26 mouse cellular contexts compared by ENCODE assay signal in genomic region chr8:125357759-125358158, GRCm38 (mm10).
DNase-seq lines count a peak whose midpoint lies in the region; ATAC-seq lines count a peak whose summit lies in the region.
"Had no signal": no experiment of that assay in that cellular context is flagged by ENCODE, and none has a peak within 500 bp of the region (broad histone marks: within the 10 kb centered on the region; RNA-seq: fewer than 3 reads in every experiment).

No protein-coding gene starts in this region.

- ATAC-seq in heart, embryonic 11.5 days (replicated peaks; ENCODE audit: insufficient number of reproducible peaks, low FRiP score, low TSS enrichment): no peak
- no peak for ATAC-seq in heart, embryonic 14.5 days (ENCODE audit: insufficient number of reproducible peaks, insufficient read depth, low FRiP score, low read depth)
- ATAC-seq: activated CD4-positive, CD25-positive, alpha-beta regulatory T cell, adult 4 months; forebrain, embryonic 15.5 days; intestine, postnatal 0 days had no signal

- DNase-seq in heart, adult 11 months: peak; percentile 93
- DNase-seq in heart, adult 9 months (ENCODE audit: low spot score in 2 of 2): no peak
- no peak for DNase-seq in heart, adult 8-10 months (ENCODE audit: low spot score)
- DNase-seq in heart, postnatal 36 days: no peak
- DNase-seq in limb, embryonic 10.5 days (ENCODE audit: low spot score): no peak
- no peak for DNase-seq in right cerebral cortex, postnatal 4 days
- DNase-seq: adrenal gland, adult 8-10 months; adrenal gland, postnatal 25 days; cerebellum, adult 11-12 months; cerebellum, adult 8-10 months; cerebellum, postnatal 10 days; cerebellum, postnatal 36 days; embryo, embryonic 11 days; gastrocnemius, postnatal 10 days; gastrocnemius, postnatal 36 days; kidney, adult 2 months had no signal

- 0 out of 2 replicates have a peak, but pooled peaks cover 4% of the 10 kb centered on the region for H3K27me3 ChIP-seq in heart, embryonic 11.5 days (ENCODE audit: control insufficient read depth, insufficient read depth, low read length)
- no peaks in the 10 kb centered on the region for H3K27me3 ChIP-seq in heart, embryonic 14.5 days (ENCODE audit: control insufficient read depth, insufficient read depth, low read length)
- peaks cover 13% of the 10 kb centered on the region; the same call in 1 of the 2 replicates for H3K27me3 ChIP-seq in limb, embryonic 10.5 days (ENCODE audit: low read depth, poor library complexity, severe bottlenecking)
- H3K27me3 ChIP-seq: embryonic facial prominence, embryonic 13.5 days; forebrain, embryonic 12.5 days; forebrain, embryonic 15.5 days had no signal

- peaks cover 29% of the 10 kb centered on the region for H3K4me1 ChIP-seq in heart, embryonic 11.5 days (ENCODE audit: control insufficient read depth, insufficient read depth, low read length)
- peaks cover 14 to 47% of the 10 kb centered on the region in 2 experiments; a peak in 3 of 4 replicates for H3K4me1 ChIP-seq in heart, embryonic 14.5 days (ENCODE audit: control insufficient read depth in 2 of 2, insufficient read depth in 2 of 2, low read length in 2 of 2)
- H3K4me1 ChIP-seq in limb, embryonic 10.5 days: peaks cover 38% of the 10 kb centered on the region

- intact Hi-C loops in heart, postnatal 36 days (cut with DNase I): no loop called here

- H3K36me3 ChIP-seq in heart, embryonic 11.5 days (ENCODE audit: control insufficient read depth, insufficient read depth, low read length): no peaks in the 10 kb centered on the region
- no peaks in the 10 kb centered on the region for H3K36me3 ChIP-seq in heart, embryonic 14.5 days (ENCODE audit: control insufficient read depth, insufficient read depth, low read length)
- no peaks in the 10 kb centered on the region for H3K36me3 ChIP-seq in limb, embryonic 10.5 days
- H3K36me3 ChIP-seq: embryonic facial prominence, embryonic 10.5 days; embryonic facial prominence, embryonic 13.5 days; forebrain, embryonic 12.5 days; forebrain, embryonic 15.5 days; hindbrain, embryonic 15.5 days had no signal

- 49% methylated on average over 3 of the region's 3 CpGs for WGBS in heart, embryonic 11.5 days (ENCODE audit: insufficient replicate concordance)
- 24% methylated on average over 3 of the region's 3 CpGs for WGBS in heart, embryonic 14.5 days
- 82% methylated on average over 3 of the region's 3 CpGs for WGBS in limb, embryonic 10.5 days

- peak overlapping the region; percentile 16 for H3K27ac ChIP-seq in heart, embryonic 11.5 days (ENCODE audit: low read depth, low read length)
- H3K27ac ChIP-seq in heart, embryonic 14.5 days (replicated peaks in 1 of 2; ENCODE audit: control insufficient read depth in 1 of 2, insufficient read depth in 1 of 2, low read depth in 2 of 2, low read length in 2 of 2): peak overlapping the region; percentile 53 to 78
- H3K27ac ChIP-seq in limb, embryonic 10.5 days: peak overlapping the region; percentile 77; the same call in 1 of the 2 replicates
- H3K27ac ChIP-seq: embryonic facial prominence, embryonic 10.5 days; embryonic facial prominence, embryonic 13.5 days; forebrain, embryonic 12.5 days; forebrain, embryonic 15.5 days; hindbrain, embryonic 15.5 days had no signal

- no peak overlapping the region for H3K4me3 ChIP-seq in heart, embryonic 11.5 days (ENCODE audit: low read depth, low read length)
- H3K4me3 ChIP-seq in heart, embryonic 14.5 days (ENCODE audit: control insufficient read depth in 1 of 2, insufficient read depth in 1 of 2, low read depth in 1 of 2, low read length in 2 of 2): no peak overlapping the region
- H3K4me3 ChIP-seq in limb, embryonic 10.5 days: no peak overlapping the region
- H3K4me3 ChIP-seq: embryonic facial prominence, embryonic 10.5 days; embryonic facial prominence, embryonic 13.5 days; erythroblast, embryonic 14.5 days; forebrain, embryonic 12.5 days; forebrain, embryonic 15.5 days; hindbrain, embryonic 15.5 days had no signal

- H3K4me2 ChIP-seq in heart, embryonic 11.5 days: no peak overlapping the region
- H3K4me2 ChIP-seq in heart, embryonic 14.5 days (ENCODE audit: low read length): no peak overlapping the region
- H3K4me2 ChIP-seq: embryonic facial prominence, embryonic 13.5 days; forebrain, embryonic 12.5 days; forebrain, embryonic 15.5 days; hindbrain, embryonic 15.5 days had no signal

- H3K9me3 ChIP-seq in heart, embryonic 11.5 days (replicated peaks; ENCODE audit: control insufficient read depth, low read length): peaks cover 10% of the 10 kb centered on the region
- peaks cover 17% of the 10 kb centered on the region for H3K9me3 ChIP-seq in heart, embryonic 14.5 days (ENCODE audit: control insufficient read depth, low read length)
- no peaks in the 10 kb centered on the region; the same call in 1 of the 2 replicates for H3K9me3 ChIP-seq in limb, embryonic 10.5 days (replicated peaks)
- H3K9me3 ChIP-seq: forebrain, embryonic 12.5 days; forebrain, embryonic 15.5 days; hindbrain, embryonic 15.5 days had no signal

- H3K9ac ChIP-seq in heart, embryonic 11.5 days (ENCODE audit: low read depth, low read length): no peak overlapping the region
- no peak overlapping the region for H3K9ac ChIP-seq in heart, embryonic 14.5 days (ENCODE audit: low read length)
- H3K9ac ChIP-seq: embryonic facial prominence, embryonic 13.5 days; forebrain, embryonic 12.5 days; forebrain, embryonic 15.5 days; hindbrain, embryonic 15.5 days had no signal

Comparison
In these comparisons a context has a peak if more than half of its experiments do, and no peak if none do; other contexts are left out.
1. H3K27ac ChIP-seq: peak in every context shown above with its lines; median percentile 77 in limb, embryonic 10.5 days; 66 in heart, embryonic 14.5 days; 16 in heart, embryonic 11.5 days.